Mouse (Mus musculus): ENCODE measurements around the gene Ell. TPM values are rescaled to one million over a fixed set of nuclear protein-coding genes. Genes with fewer than 3 reads are reported as not detected.
A peak's percentile ranks its signal among the peaks of the same experiment; 100 is the strongest.

The Ell gene
- total RNA-seq, 2 experiments from 2014 or later = 15.9 to 17.9 TPM

DNA sequence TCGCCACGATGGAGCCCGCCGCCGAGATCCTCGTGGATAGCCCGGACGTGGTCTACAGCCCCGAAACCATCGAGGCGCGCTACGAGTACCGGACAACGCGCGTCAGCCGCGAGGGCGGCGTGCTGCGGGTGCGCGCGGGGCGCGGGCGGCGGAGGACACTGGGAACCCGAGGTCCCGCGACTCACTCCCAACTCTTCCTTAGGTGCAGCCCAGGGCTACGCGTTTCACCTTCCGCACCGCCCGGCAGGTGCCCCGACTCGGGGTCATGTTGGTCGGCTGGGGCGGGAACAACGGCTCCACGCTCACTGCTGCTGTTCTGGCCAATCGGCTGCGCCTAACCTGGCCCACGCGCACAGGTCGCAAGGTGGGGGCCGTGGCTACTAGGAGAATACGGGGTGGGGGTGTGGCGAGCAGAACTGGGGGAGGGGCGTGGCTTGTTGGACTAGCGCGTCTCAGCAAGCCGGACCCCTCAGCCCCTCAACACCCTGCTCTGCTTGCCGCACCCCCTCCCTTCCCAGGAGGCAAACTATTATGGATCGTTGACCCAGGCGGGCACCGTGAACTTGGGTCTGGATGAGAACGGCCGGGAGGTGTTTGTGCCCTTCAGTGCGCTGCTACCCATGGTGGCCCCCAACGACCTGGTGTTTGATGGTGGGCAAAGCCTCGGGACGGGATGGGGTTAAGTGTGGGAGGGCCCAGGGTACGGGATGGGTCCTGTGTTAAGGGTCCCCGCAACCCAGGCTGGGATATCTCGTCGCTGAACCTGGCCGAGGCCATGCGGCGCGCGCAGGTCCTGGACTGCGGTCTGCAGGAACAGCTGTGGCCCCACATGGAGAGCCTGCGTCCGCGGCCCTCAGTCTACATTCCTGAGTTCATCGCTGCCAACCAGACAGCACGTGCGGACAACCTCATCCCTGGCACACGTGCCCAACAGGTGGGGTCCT lies 55.6 kb downstream of the Ell start:
- intact Hi-C loops (cut with DNase I) = no loop called here

GRCm38 (mm10) chr8:70595811-70596210 lies 56.6 kb downstream of the Ell start:
- DNase-seq = no peak
- intact Hi-C loops (cut with DNase I) = no loop called here

More for the DNA sequence above, 55.6 kb downstream of the Ell start:
- no peak for DNase-seq

DNA sequence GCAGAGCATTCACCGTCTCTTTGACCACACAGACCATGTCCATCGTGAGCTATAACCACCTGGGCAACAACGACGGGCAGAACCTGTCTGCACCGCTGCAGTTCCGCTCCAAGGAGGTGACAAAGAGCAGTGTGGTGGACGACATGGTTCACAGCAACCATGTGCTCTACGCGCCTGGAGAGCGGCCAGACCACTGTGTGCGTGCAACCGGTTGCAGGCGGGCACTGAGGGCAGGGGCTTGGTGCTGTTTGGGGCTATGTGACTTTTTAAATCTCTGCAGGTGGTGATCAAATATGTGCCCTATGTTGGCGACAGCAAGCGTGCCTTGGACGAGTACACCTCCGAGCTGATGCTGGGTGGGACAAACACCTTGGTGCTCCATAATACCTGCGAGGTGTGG lies 57.0 kb downstream of the Ell start:
- intact Hi-C loops (cut with DNase I) = no loop called here
- no peak for DNase-seq

DNA sequence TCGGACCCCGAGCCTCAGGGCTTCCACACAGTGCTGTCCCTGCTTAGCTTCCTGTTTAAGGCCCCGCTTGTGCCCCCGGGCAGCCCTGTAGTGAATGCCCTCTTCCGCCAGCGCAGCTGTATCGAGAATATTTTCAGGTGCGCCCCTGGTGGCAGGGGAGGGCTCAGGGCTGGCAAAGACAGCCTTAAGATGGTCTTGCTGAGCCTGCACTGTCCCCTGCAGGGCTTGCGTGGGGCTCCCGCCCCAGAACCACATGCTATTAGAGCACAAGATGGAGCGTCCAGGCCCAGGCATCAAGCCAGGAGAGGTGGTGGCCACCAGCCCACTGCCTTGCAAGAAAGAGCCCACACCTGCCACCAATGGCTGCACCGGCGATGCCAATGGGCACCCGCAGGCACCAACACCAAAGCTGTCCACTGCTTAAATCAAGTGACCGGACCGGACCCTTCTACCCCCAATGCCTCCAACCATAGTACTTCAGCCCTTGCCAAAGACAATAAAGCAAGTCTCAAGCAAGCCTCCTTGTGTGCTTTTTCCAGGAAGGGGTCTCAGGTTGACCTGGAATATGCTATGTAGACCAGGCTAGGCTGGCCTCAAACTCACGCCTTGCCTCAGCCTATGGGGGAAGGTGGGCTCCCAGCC lies 57.6 kb downstream of the Ell start:
- no peak for DNase-seq
- intact Hi-C loops (cut with DNase I) = no loop called here

DNA sequence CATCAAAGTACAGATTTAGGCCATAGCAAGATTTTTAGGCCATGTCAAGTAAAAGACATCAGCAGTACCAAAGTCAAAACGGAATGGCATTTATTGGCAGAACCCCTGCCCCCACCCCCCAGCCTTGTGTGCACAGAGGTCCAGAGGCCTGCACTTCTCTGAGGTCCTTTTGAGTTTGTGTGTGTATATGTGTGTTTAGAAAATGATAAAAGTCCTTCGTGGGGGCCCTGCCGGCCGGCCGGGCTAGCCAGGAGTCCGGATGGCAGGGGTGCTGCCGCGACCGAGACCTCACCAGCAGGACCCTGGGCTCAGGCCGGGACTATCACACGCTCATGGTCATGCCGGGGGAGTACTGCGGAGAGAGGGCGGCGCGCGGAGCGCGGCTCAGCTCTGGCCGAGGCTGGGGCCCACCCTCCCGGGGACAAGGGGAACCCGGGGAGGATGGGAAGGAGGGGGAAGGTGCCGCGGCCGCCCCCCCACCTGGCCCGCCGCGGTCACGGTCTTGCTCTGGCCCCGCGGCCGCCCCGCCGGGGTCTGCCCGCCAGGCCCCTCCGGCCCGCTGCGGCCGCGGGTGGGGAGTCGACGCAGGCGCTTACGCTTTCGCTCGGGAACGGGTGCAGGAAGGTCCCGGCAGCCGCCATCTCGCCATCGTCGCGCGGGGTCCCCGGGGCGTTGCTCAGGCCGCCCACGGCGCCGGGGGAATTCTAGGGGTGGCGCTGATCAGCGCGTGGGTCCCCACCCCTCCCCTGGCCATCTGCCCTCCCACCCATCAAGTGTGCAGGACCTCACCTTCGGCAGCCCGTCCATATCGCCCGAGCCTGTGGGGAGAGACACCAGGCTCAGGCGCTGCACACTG lies 58.4 kb downstream of the Ell start:
- intact Hi-C loops (cut with DNase I) = no loop called here
- DNase-seq = no peak

DNA sequence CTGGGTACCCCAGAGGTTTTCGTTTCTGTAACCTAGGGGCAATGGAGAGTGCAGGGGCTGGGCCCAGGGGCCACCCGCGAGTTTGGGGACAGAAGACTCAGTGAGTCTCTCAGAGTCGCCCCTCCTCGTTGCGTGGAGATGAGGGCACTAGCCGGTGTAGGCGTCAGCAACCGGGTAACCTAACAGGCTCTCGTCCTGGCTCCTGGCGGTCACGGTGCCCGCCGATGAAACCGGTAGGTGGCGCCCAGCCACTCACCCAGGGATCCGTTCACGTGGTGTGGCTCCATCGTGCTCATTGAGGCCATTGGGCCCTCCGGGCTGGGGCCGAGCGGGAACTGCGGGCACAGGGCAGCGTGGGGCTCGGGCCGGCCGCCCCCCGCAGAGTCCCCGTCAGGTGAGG lies 59.0 kb downstream of the Ell start:
- peak; percentile 84 to 86 for DNase-seq
- intact Hi-C loops (cut with DNase I) = no loop called here

DNA sequence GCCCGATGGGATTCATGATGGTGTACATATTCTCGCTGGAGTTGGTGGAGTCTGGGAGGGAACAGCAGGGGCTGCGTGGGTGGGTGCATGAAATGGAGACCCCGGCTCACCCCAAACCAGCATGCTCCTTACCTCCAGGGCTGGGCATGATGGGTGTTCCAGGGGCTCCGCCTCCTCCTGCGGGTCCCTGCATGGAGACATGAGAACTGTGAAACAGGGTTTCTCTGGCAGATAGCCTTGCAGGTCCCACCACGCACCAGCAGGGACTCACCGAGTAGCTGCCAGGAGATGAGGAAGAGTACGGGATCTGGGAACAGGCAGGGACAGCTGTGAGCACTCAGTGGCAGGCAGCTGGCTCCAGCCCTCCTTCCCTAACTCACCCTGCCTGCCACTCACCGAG lies 59.5 kb downstream of the Ell start:
- no peak for DNase-seq
- intact Hi-C loops (cut with DNase I) = no loop called here

DNA sequence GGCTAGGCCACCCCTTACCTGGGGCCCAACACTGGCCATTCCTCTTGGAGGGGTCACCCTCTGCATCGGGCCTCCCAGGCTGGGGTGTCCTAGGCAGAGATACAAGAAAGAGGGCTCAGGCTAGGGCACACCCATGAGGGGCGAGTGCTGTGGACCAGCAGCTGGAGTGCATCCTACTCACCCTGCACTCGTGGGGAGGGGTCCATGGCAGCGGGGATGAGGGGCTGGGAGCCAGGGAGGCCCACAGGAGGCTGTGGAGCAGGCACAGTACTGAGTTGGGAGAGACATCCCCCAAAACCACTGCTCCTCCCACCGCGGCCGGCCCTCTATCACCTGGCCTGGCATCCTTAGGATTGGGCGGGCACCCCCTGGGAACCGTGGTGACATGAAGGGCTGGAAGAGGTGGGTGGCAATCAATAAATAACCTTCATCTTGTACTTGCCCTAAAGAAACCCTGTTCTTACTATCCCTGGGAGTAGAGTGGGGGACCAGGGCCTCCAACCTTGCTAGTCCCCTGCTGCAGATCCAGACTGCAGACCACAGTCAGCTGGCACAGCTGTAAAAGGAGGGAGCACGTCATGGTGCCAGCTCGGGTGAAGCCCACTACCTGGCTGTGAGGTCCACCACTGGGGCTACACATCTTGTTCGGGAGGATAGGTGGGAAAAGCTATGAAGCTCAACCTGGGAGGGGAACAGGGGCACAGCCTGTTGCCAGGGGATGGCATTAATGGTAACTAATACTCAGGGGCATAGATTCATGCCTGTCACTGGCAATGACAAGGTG lies 60.4 kb downstream of the Ell start:
- DNase-seq = no peak
- intact Hi-C loops (cut with DNase I) = no loop called here

DNA sequence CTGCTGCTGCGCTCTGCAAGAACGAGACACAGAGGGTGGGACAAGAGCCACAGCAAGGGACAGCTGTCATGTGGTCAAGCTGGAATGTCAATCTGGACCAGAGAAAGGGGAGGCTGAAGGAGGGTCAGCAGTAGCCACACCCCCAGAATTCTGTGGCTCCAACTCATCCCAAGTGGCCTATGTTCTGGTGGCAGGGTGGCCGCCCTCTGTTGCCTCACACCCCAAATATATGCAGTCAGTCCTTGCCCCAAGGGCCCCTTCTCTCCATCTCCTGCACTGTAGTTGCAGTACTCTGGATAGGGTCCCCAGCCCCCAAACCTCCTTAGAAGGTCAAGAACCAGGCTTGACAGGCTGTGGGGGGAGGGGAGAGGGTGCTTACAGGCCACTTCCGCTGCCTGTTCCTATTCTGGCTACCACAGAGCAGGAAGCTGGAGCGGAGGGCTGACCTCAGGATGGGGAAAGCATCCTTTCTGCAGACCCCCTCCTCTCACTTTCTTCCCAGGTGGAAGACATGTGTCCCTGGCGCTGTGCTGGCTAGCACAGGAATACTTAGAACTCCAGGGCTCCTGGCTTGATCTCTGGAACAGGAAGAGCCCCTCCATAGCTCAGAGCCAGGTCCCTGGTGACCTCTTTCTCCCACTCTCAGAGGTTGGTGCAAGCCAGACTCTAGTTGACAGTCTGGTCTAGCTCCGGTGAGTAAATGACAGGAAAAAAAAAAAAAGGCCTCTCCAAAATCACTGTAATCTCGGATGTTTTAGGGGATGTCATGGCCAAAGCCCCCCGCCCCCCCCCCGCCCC lies 61.4 kb downstream of the Ell start:
- DNase-seq = peak; percentile 61 to 71
- intact Hi-C loops (cut with DNase I) = no loop called here

GRCm38 (mm10) chr8:70601271-70601649 lies 62.0 kb downstream of the Ell start:
- intact Hi-C loops (cut with DNase I) = no loop called here
- DNase-seq = peak; percentile 78 to 84

- intact Hi-C loops (cut with DNase I) = no loop called here
- DNase-seq = no peak
Observed at GRCm38 (mm10) chr8:70602139-70602811, 63.0 kb downstream of the Ell start.

- intact Hi-C loops (cut with DNase I) = no loop called here
- DNase-seq = no peak
Observed at GRCm38 (mm10) chr8:70604558-70604957, 65.3 kb downstream of the Ell start.

- intact Hi-C loops (cut with DNase I) = no loop called here
- no peak for DNase-seq
Observed at GRCm38 (mm10) chr8:70605871-70606779, 66.9 kb downstream of the Ell start.

GRCm38 (mm10) chr8:70606780-70607602 lies 67.7 kb downstream of the Ell start:
- intact Hi-C loops (cut with DNase I) = no loop called here
- no peak for DNase-seq

- DNase-seq = no peak
- intact Hi-C loops (cut with DNase I) = no loop called here
Observed at GRCm38 (mm10) chr8:70607603-70607897, 68.3 kb downstream of the Ell start.

- peak; percentile 64 to 70 for DNase-seq
- intact Hi-C loops (cut with DNase I) = no loop called here
Observed at GRCm38 (mm10) chr8:70607898-70608748, 68.9 kb downstream of the Ell start.

All from heart, postnatal 10 days (tissue).